Mouse (Mus musculus) heart, embryonic 13.5 days (tissue): Measurements from ENCODE around the gene Cldn5. TPM values are rescaled to one million over a fixed set of nuclear protein-coding genes. Genes with fewer than 3 reads are reported as not detected.

Experiments
- ATAC-seq: fragments of 200-750 bp; cut with Nextera tagmentation; 2 replicates; pipeline ENCODE4 v1.8.0; 2017; ENCODE audit warnings: moderate TSS enrichment; ENCODE audit not compliant: insufficient number of reproducible peaks, low FRiP score, low TSS enrichment; ENCODE audit errors: extremely low read depth
- H3K27ac ChIP-seq: fragments of 300-500 bp; sonication (generic); replicated peaks from 2 replicates; pipeline ENCODE4 v1.5.1; 2015; ENCODE audit warnings: moderate library complexity, mild to moderate bottlenecking, inconsistent platforms
- H3K27me3 ChIP-seq: fragments of 300-500 bp; sonication (generic); replicated peaks from 2 replicates; pipeline ENCODE4 v1.6.1; 2015; ENCODE audit warnings: mild to moderate bottlenecking, inconsistent platforms
- H3K36me3 ChIP-seq: fragments of 300-500 bp; sonication (generic); 2 replicates; pipeline ENCODE4 v1.6.1; 2015; ENCODE audit warnings: mild to moderate bottlenecking, inconsistent platforms
- H3K4me1 ChIP-seq: fragments of 300-500 bp; sonication (generic); 2 replicates; pipeline ENCODE4 v1.6.1; 2015; ENCODE audit warnings: inconsistent platforms
- H3K4me2 ChIP-seq: fragments of 300-500 bp; sonication (generic); 2 replicates; pipeline ENCODE4 v1.6.1; 2015; ENCODE audit warnings: inconsistent platforms, mild to moderate bottlenecking, moderate library complexity
- H3K4me3 ChIP-seq: fragments of 300-500 bp; sonication (generic); 2 replicates; pipeline ENCODE4 v1.5.1; 2015; ENCODE audit warnings: moderate library complexity, mild to moderate bottlenecking, inconsistent platforms
- H3K9ac ChIP-seq: fragments of 300-500 bp; sonication (generic); 2 replicates; pipeline ENCODE4 v1.6.1; 2015; ENCODE audit warnings: inconsistent platforms, mild to moderate bottlenecking, moderate library complexity
- H3K9me3 ChIP-seq: fragments of 300-500 bp; sonication (generic); 2 replicates; pipeline ENCODE4 v1.6.1; 2016; ENCODE audit warnings: inconsistent platforms
- WGBS: fragments of 180-500 bp; shearing (Covaris S2); methylation state at CpG from one replicate; pipeline ENCODE4 v1.1.7; 2015; ENCODE audit warnings: mixed read lengths; 5-methylcytosine and 5-hydroxymethylcytosine counted together
- polyA plus RNA-seq: library from polyadenylated mRNA; unstranded; fragments of >200 nt; fragmentation: Nextera tagmentation; extraction: Ambion mirVana; gene quantifications from 2 replicates; pipeline ENCODE4 v1.2.1, GENCODE M21; 2015

The Cldn5 gene
- polyA plus RNA-seq, 1 experiment from 2014 or later, result 18.0 TPM

GRCm38 (mm10) chr16:18762960-18763359 is 13.7 kb upstream of the Cldn5 start:
- WGBS, result 58% methylated on average over 3 of the region's 3 CpGs

GRCm38 (mm10) chr16:18766390-18766789 is 10.3 kb upstream of the Cldn5 start:
- Histone ChIP-seq H3K4me2 (no peak overlapping the region), H3K4me3 (no peak overlapping the region), H3K4me1 (no peaks in the 10 kb centered on the region), H3K27ac (no peak overlapping the region), H3K36me3 (no peaks in the 10 kb centered on the region), H3K27me3 (no peaks in the 10 kb centered on the region), H3K9ac (no peak overlapping the region), H3K9me3 (0 out of 2 replicates have a peak, but pooled peaks cover under 1% of the 10 kb centered on the region)
- 62% methylated on average over 4 of the region's 4 CpGs for WGBS
- ATAC-seq, result no peak

More at GRCm38 (mm10) chr16:18762960-18763359, 13.7 kb upstream of the Cldn5 start:
- H3K4me3 ChIP-seq, result no peak overlapping the region
- H3K36me3 ChIP-seq, result no peaks in the 10 kb centered on the region
- H3K27me3 ChIP-seq, result no peaks in the 10 kb centered on the region
- no peak overlapping the region for H3K4me2 ChIP-seq
- H3K9me3 ChIP-seq, result no peaks in the 10 kb centered on the region
- no peaks in the 10 kb centered on the region for H3K4me1 ChIP-seq
- no peak for ATAC-seq
- H3K9ac ChIP-seq, result no peak overlapping the region
- no peak overlapping the region for H3K27ac ChIP-seq

- Histone ChIP-seq H3K9ac (no peak overlapping the region), H3K4me1 (peaks cover 8% of the 10 kb centered on the region), H3K4me2 (no peak overlapping the region), H3K4me3 (no peak overlapping the region), H3K27ac (no peak overlapping the region), H3K27me3 (peaks cover 1% of the 10 kb centered on the region), H3K36me3 (no peaks in the 10 kb centered on the region), H3K9me3 (0 out of 2 replicates have a peak, but pooled peaks cover 4% of the 10 kb centered on the region)
- WGBS, result 67% methylated on average over 1 of the region's 1 CpGs
- ATAC-seq, result no peak
Observed at GRCm38 (mm10) chr16:18769501-18769900, 7.1 kb upstream of the Cldn5 start.

- no peak for ATAC-seq
- Histone ChIP-seq H3K4me2 (no peak overlapping the region), H3K36me3 (no peaks in the 10 kb centered on the region), H3K27ac (no peak overlapping the region), H3K9ac (no peak overlapping the region), H3K27me3 (peaks cover 46% of the 10 kb centered on the region), H3K4me1 (peaks cover 28% of the 10 kb centered on the region), H3K4me3 (no peak overlapping the region), H3K9me3 (0 out of 2 replicates have a peak, but pooled peaks cover 4% of the 10 kb centered on the region)
- WGBS, result 18% methylated on average over 2 of the region's 2 CpGs
Observed at GRCm38 (mm10) chr16:18773936-18774335, 2.7 kb upstream of the Cldn5 start.

- H3K4me1 ChIP-seq, result peaks cover 28% of the 10 kb centered on the region
- H3K36me3 ChIP-seq, result peaks cover 9% of the 10 kb centered on the region
- peak overlapping the region; percentile 54 for H3K4me3 ChIP-seq
- H3K9ac ChIP-seq, result 0 out of 2 replicates have a peak overlapping the region, but pooled peaks have one; percentile 40
- 0 out of 2 replicates have a peak overlapping the region, but pooled peaks have one; percentile 28 for H3K27ac ChIP-seq
- no peak for ATAC-seq
- H3K9me3 ChIP-seq, result 0 out of 2 replicates have a peak, but pooled peaks cover 4% of the 10 kb centered on the region
- H3K4me2 ChIP-seq, result peak overlapping the region; percentile 73
- H3K27me3 ChIP-seq, result peaks cover 57% of the 10 kb centered on the region
- 42% methylated on average over 18 of the region's 18 CpGs for WGBS
Observed at GRCm38 (mm10) chr16:18775621-18776555, 759 bp upstream of the Cldn5 start.

- Histone ChIP-seq H3K4me2 (peak overlapping the region; percentile 73), H3K27ac (no peak overlapping the region), H3K4me3 (peak overlapping the region; percentile 54), H3K4me1 (peaks cover 28% of the 10 kb centered on the region), H3K27me3 (peaks cover 57% of the 10 kb centered on the region), H3K9me3 (no peaks in the 10 kb centered on the region), H3K9ac (peak overlapping the region; percentile 76), H3K36me3 (peaks cover 23% of the 10 kb centered on the region)
- WGBS, result 2% methylated on average over 80 of the region's 80 CpGs
- ATAC-seq, result no peak
Observed at GRCm38 (mm10) chr16:18777101-18778080, 744 bp downstream of the Cldn5 start.

- H3K4me1 ChIP-seq, result peaks cover 26% of the 10 kb centered on the region
- no peak overlapping the region for H3K27ac ChIP-seq
- ATAC-seq, result no peak
- 44% methylated on average over 2 of the region's 2 CpGs for WGBS
- H3K27me3 ChIP-seq, result peaks cover 57% of the 10 kb centered on the region
- H3K9me3 ChIP-seq, result no peaks in the 10 kb centered on the region
- H3K4me3 ChIP-seq, result peak overlapping the region; percentile 54
- peaks cover 31% of the 10 kb centered on the region for H3K36me3 ChIP-seq
- H3K4me2 ChIP-seq, result peak overlapping the region; percentile 73
- no peak overlapping the region for H3K9ac ChIP-seq
Observed at GRCm38 (mm10) chr16:18778461-18778860, 1.8 kb downstream of the Cldn5 start.

GRCm38 (mm10) chr16:18781810-18782209 is 5.2 kb downstream of the Cldn5 start:
- Histone ChIP-seq H3K36me3 (peaks cover 64% of the 10 kb centered on the region), H3K27ac (no peak overlapping the region), H3K27me3 (peaks cover 33% of the 10 kb centered on the region), H3K9me3 (no peaks in the 10 kb centered on the region), H3K4me2 (no peak overlapping the region), H3K9ac (no peak overlapping the region), H3K4me3 (no peak overlapping the region), H3K4me1 (peaks cover 12% of the 10 kb centered on the region)
- ATAC-seq, result no peak
- 81% methylated on average over 10 of the region's 10 CpGs for WGBS

GRCm38 (mm10) chr16:18785025-18785424 is 8.4 kb downstream of the Cldn5 start:
- no peak overlapping the region for H3K4me2 ChIP-seq
- no peaks in the 10 kb centered on the region for H3K9me3 ChIP-seq
- no peak overlapping the region for H3K4me3 ChIP-seq
- no peaks in the 10 kb centered on the region for H3K4me1 ChIP-seq
- no peak overlapping the region for H3K27ac ChIP-seq
- no peak for ATAC-seq
- 0 out of 2 replicates have a peak, but pooled peaks cover under 1% of the 10 kb centered on the region for H3K27me3 ChIP-seq
- WGBS, result 87% methylated on average over 7 of the region's 7 CpGs
- H3K9ac ChIP-seq, result no peak overlapping the region
- peaks cover 87% of the 10 kb centered on the region for H3K36me3 ChIP-seq

GRCm38 (mm10) chr16:18785485-18785884 is 8.8 kb downstream of the Cldn5 start:
- Histone ChIP-seq H3K27ac (no peak overlapping the region), H3K9me3 (no peaks in the 10 kb centered on the region), H3K4me2 (no peak overlapping the region), H3K9ac (no peak overlapping the region), H3K27me3 (no peaks in the 10 kb centered on the region), H3K36me3 (peaks cover 90% of the 10 kb centered on the region), H3K4me1 (no peaks in the 10 kb centered on the region), H3K4me3 (no peak overlapping the region)
- 49% methylated on average over 1 of the region's 1 CpGs for WGBS
- no peak for ATAC-seq

GRCm38 (mm10) chr16:18786652-18787051 is 10.0 kb downstream of the Cldn5 start:
- no peak overlapping the region for H3K27ac ChIP-seq
- H3K4me1 ChIP-seq, result no peaks in the 10 kb centered on the region
- no peaks in the 10 kb centered on the region for H3K27me3 ChIP-seq
- ATAC-seq, result no peak
- WGBS, result 91% methylated on average over 10 of the region's 10 CpGs
- no peaks in the 10 kb centered on the region for H3K9me3 ChIP-seq
- H3K4me2 ChIP-seq, result no peak overlapping the region
- no peak overlapping the region for H3K9ac ChIP-seq
- H3K36me3 ChIP-seq, result peaks cover 91% of the 10 kb centered on the region
- H3K4me3 ChIP-seq, result no peak overlapping the region
